Mouse (Mus musculus): ENCODE measurements around the gene Zfp952.

DNA sequence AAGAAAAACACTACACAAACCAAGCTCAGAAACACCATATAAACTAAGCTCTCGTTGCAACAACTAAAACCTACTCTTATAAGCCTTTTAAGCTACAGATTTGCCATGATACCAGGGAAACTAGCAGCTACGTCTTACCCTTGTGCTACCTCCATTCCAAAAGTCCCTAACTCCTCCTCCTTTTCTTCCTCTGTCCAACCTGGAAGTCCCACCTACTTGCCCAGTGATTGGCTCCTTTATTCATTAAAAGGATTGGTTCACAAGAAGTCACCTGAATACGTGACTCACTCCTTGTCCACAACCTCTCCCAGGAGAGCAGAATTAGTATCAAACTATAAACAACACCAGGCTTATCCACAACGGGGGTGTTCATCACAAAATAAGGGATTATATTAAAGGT, 6.6 kb upstream of the Zfp952 start:
- TF ChIP-seq CTCF (IDR thresholded peaks at IDR 0.05; ENCODE audit: extremely low read depth, insufficient read depth, low read length) (no peak), POLR2A (IDR thresholded peaks at IDR 0.05; ENCODE audit: extremely low read depth, insufficient read depth, low read length) (no peak)

Data from cortical plate, adult 2 months (tissue).